40 mouse cellular contexts compared by ENCODE assay signal in genomic region chr5:150574403-150574802, GRCm38 (mm10). TPM values are rescaled to one million over a fixed set of nuclear protein-coding genes. Genes with fewer than 3 reads are reported as not detected.
DNase-seq lines count a peak whose midpoint lies in the region; ATAC-seq and TF ChIP-seq lines count a peak whose summit lies in the region.
"Had no signal": no experiment of that assay in that cellular context is flagged by ENCODE, and none has a peak within 500 bp of the region (broad histone marks: within the 10 kb centered on the region; RNA-seq: fewer than 3 reads in every experiment).

No protein-coding gene starts in this region.

- H3K9ac ChIP-seq in heart, embryonic 15.5 days, result no peak overlapping the region
- H3K9ac ChIP-seq in lung, embryonic 14.5 days, result no peak overlapping the region
- H3K9ac ChIP-seq in stomach, embryonic 16.5 days (ENCODE audit: low read length), result no peak overlapping the region
- H3K9ac ChIP-seq: heart, embryonic 13.5 days; hindbrain, embryonic 13.5 days; limb, embryonic 12.5 days; liver, embryonic 15.5 days; midbrain, embryonic 12.5 days; neural tube, embryonic 12.5 days had no signal

- intact Hi-C loops in left cerebral cortex, adult 2 months (cut with DNase I), result no loop called here

- DNase-seq in heart, adult 18-20 months, result no peak
- DNase-seq in lung, embryonic 14.5 days, result peak; percentile 82
- no peak for DNase-seq in lung, postnatal 14 days
- peak; percentile 55 for DNase-seq in NIH3T3 (ENCODE audit: low read depth)
- DNase-seq in left cerebral cortex, adult 2 months (ENCODE audit: extremely low spot score in 1 of 2, low spot score in 2 of 2), result no peak
- DNase-seq: adrenal gland, adult 8-10 months; cerebellum, adult 2 months; cerebellum, postnatal 14 days; gastrocnemius, adult 2 months; gastrocnemius, postnatal 36 days; heart, adult 2 months; heart, postnatal 4 days; kidney, adult 2 months; kidney, postnatal 10 days; right cerebral cortex, adult 18-20 months; spleen, adult 18-20 months; thymus, postnatal 14 days had no signal

- WGBS in heart, embryonic 15.5 days, result 70% methylated on average over 3 of the region's 3 CpGs
- 46% methylated on average over 3 of the region's 3 CpGs for WGBS in lung, embryonic 14.5 days
- 52% methylated on average over 3 of the region's 3 CpGs for WGBS in stomach, embryonic 16.5 days

- no peak for ATAC-seq in heart, embryonic 15.5 days (replicated peaks; ENCODE audit: insufficient number of reproducible peaks, insufficient read depth, low FRiP score, low read depth)
- ATAC-seq in lung, embryonic 14.5 days (ENCODE audit: insufficient read depth), result peak; percentile 73
- peak; percentile 65; the same call in 1 of the 2 replicates for ATAC-seq in stomach, embryonic 16.5 days (ENCODE audit: insufficient read depth, low FRiP score)
- ATAC-seq: forebrain, embryonic 16.5 days had no signal

- no peak overlapping the region for H3K4me2 ChIP-seq in heart, embryonic 15.5 days
- no peak overlapping the region for H3K4me2 ChIP-seq in lung, embryonic 14.5 days
- H3K4me2 ChIP-seq in stomach, embryonic 16.5 days (ENCODE audit: low read depth, low read length), result no peak overlapping the region
- H3K4me2 ChIP-seq: heart, embryonic 13.5 days; hindbrain, embryonic 13.5 days; limb, embryonic 12.5 days; liver, embryonic 15.5 days; midbrain, embryonic 12.5 days; neural tube, embryonic 12.5 days had no signal

- 0 out of 2 replicates have a peak, but pooled peaks cover 5% of the 10 kb centered on the region for H3K4me1 ChIP-seq in heart, embryonic 15.5 days (replicated peaks)
- H3K4me1 ChIP-seq in lung, embryonic 14.5 days (ENCODE audit: insufficient read depth), result no peaks in the 10 kb centered on the region; the same call in 1 of the 2 replicates
- H3K4me1 ChIP-seq in stomach, embryonic 16.5 days (ENCODE audit: control insufficient read depth, insufficient read depth, low read length), result peaks cover 11% of the 10 kb centered on the region; the same call in 1 of the 2 replicates
- H3K4me1 ChIP-seq: hindbrain, embryonic 13.5 days; midbrain, embryonic 12.5 days; neural tube, embryonic 12.5 days had no signal

- H3K27ac ChIP-seq in heart, embryonic 15.5 days, result 0 out of 2 replicates have a peak overlapping the region, but pooled peaks have one; percentile 13
- peak overlapping the region; percentile 37; the same call in 1 of the 2 replicates for H3K27ac ChIP-seq in lung, embryonic 14.5 days (ENCODE audit: low read depth)
- H3K27ac ChIP-seq in stomach, embryonic 16.5 days (ENCODE audit: low read length), result peak overlapping the region; percentile 38
- H3K27ac ChIP-seq in left cerebral cortex, adult 2 months, result no peak overlapping the region
- H3K27ac ChIP-seq: gastrocnemius, adult 2 months; heart, adult 2 months; heart, embryonic 13.5 days; hindbrain, embryonic 13.5 days; limb, embryonic 12.5 days; liver, embryonic 15.5 days; midbrain, embryonic 12.5 days; neural tube, embryonic 12.5 days had no signal

- no peak overlapping the region for H3K4me3 ChIP-seq in heart, embryonic 15.5 days
- H3K4me3 ChIP-seq in lung, embryonic 14.5 days (ENCODE audit: low read depth, low read length), result no peak overlapping the region
- no peak overlapping the region for H3K4me3 ChIP-seq in stomach, embryonic 16.5 days (replicated peaks; ENCODE audit: low read length)
- no peak overlapping the region for H3K4me3 ChIP-seq in left cerebral cortex, adult 2 months
- H3K4me3 ChIP-seq: erythroblast, embryonic 14.5 days; gastrocnemius, adult 2 months; heart, adult 2 months; heart, embryonic 13.5 days; hindbrain, embryonic 13.5 days; limb, embryonic 12.5 days; liver, embryonic 15.5 days; midbrain, embryonic 12.5 days; myocyte; neural tube, embryonic 12.5 days had no signal

- H3K27me3 ChIP-seq in heart, embryonic 15.5 days, result no peaks in the 10 kb centered on the region
- no peaks in the 10 kb centered on the region for H3K27me3 ChIP-seq in lung, embryonic 14.5 days (ENCODE audit: insufficient read depth, low read length)
- H3K27me3 ChIP-seq in stomach, embryonic 16.5 days (ENCODE audit: control insufficient read depth, insufficient read depth, low read length), result no peaks in the 10 kb centered on the region
- H3K27me3 ChIP-seq: CH12.LX; heart, embryonic 13.5 days; hindbrain, embryonic 13.5 days; limb, embryonic 12.5 days; liver, embryonic 15.5 days; midbrain, embryonic 12.5 days; neural tube, embryonic 12.5 days had no signal

- TF ChIP-seq CTCF in lung, embryonic 14.5 days (IDR thresholded peaks at IDR 0.05; ENCODE audit: low read depth), result no peak
- no peak for TF ChIP-seq CTCF in left cerebral cortex, adult 2 months (IDR thresholded peaks at IDR 0.05)

- peaks cover 14% of the 10 kb centered on the region for H3K36me3 ChIP-seq in heart, embryonic 15.5 days
- H3K36me3 ChIP-seq in lung, embryonic 14.5 days (ENCODE audit: insufficient read depth), result peaks cover 18% of the 10 kb centered on the region; the same call in 1 of the 2 replicates
- H3K36me3 ChIP-seq in stomach, embryonic 16.5 days (ENCODE audit: control insufficient read depth, insufficient read depth, low read length), result 0 out of 2 replicates have a peak, but pooled peaks cover 12% of the 10 kb centered on the region

- no peaks in the 10 kb centered on the region for H3K9me3 ChIP-seq in heart, embryonic 15.5 days (replicated peaks)
- H3K9me3 ChIP-seq in lung, embryonic 14.5 days (ENCODE audit: low read depth, low read length), result no peaks in the 10 kb centered on the region
- H3K9me3 ChIP-seq in stomach, embryonic 16.5 days (replicated peaks; ENCODE audit: control insufficient read depth, low read length), result no peaks in the 10 kb centered on the region
- H3K9me3 ChIP-seq: heart, embryonic 13.5 days; hindbrain, embryonic 13.5 days; limb, embryonic 12.5 days; liver, embryonic 15.5 days; midbrain, embryonic 12.5 days; neural tube, embryonic 12.5 days had no signal

RNA-seq across cellular contexts. Expression of gene N4bp2l1, which starts 22.6 kb away (rescaled TPM):
- 3.4 and 5.6 TPM in 2 replicates for polyA plus RNA-seq in heart, embryonic 15.5 days (2015; fragmentation: Nextera tagmentation; extraction: Ambion mirVana)
- 1 to 10 TPM; 1.6 to 6.0 TPM for total RNA-seq in heart, adult 18-20 months (2021)
- polyA plus RNA-seq in lung, embryonic 14.5 days (2014; fragmentation: Nextera tagmentation; extraction: Ambion mirVana), result 4.5 TPM in 2 replicates
- 6.6 and 8.3 TPM in 2 replicates for polyA plus RNA-seq in stomach, embryonic 16.5 days (2015; fragmentation: Nextera tagmentation; extraction: Ambion mirVana)
- 10 to 100 TPM; 60.5 to 63.5 TPM for total RNA-seq in left cerebral cortex, adult 2 months (2021)

RNA-seq across cellular contexts. Expression of gene Brca2, which starts 52.0 kb away (rescaled TPM):
- polyA plus RNA-seq in heart, embryonic 15.5 days (2015; fragmentation: Nextera tagmentation; extraction: Ambion mirVana), result 17.1 TPM in 2 replicates
- total RNA-seq in heart, adult 18-20 months (2021), result 1 to 10 TPM; 1.4 to 1.8 TPM
- 32.0 and 34.1 TPM in 2 replicates for polyA plus RNA-seq in lung, embryonic 14.5 days (2014; fragmentation: Nextera tagmentation; extraction: Ambion mirVana)
- 11.5 and 16.1 TPM in 2 replicates for polyA plus RNA-seq in stomach, embryonic 16.5 days (2015; fragmentation: Nextera tagmentation; extraction: Ambion mirVana)
- total RNA-seq in left cerebral cortex, adult 2 months (2021), result 10 to 100 TPM in 1 of 2 experiments, 1 to 10 TPM in 1; 8.2 to 11.2 TPM

RNA-seq across cellular contexts. Expression of gene Zar1l, which starts 56.4 kb away (rescaled TPM):
- not detected in 2 replicates for polyA plus RNA-seq in heart, embryonic 15.5 days (2015; fragmentation: Nextera tagmentation; extraction: Ambion mirVana)
- not detected for total RNA-seq in heart, adult 18-20 months (2021)
- polyA plus RNA-seq in lung, embryonic 14.5 days (2014; fragmentation: Nextera tagmentation; extraction: Ambion mirVana), result not detected in 2 replicates
- polyA plus RNA-seq in stomach, embryonic 16.5 days (2015; fragmentation: Nextera tagmentation; extraction: Ambion mirVana), result not detected in 2 replicates
- total RNA-seq in left cerebral cortex, adult 2 months (2021), result 1 to 10 TPM in 1 of 2 experiments, under 1 TPM in 1; 0.68 to 1.2 TPM
- total RNA-seq: adrenal gland, adult 8-10 months; adrenal gland, postnatal 4 days; CH12.LX; ES-E14; gastrocnemius, adult 2 months; gastrocnemius, postnatal 36 days; heart, adult 2 months; heart, postnatal 4 days; layer of hippocampus, postnatal 10 days; liver, adult 2 months; megakaryocyte, adult 5-6 weeks; midbrain, postnatal 0 days had no signal
- polyA plus RNA-seq: C2C12; cerebellum, adult 2 months; embryonic facial prominence, embryonic 14.5 days; erythroblast, embryonic 14.5 days; forebrain, embryonic 11.5 days; forebrain, embryonic 16.5 days; heart, adult 2 months; heart, embryonic 13.5 days; hindbrain, embryonic 13.5 days; kidney, adult 2 months; large intestine, adult 2 months; limb, embryonic 12.5 days; liver, adult 2 months; liver, embryonic 15.5 days; midbrain, embryonic 12.5 days; midbrain, postnatal 0 days; myocyte; neural tube, embryonic 12.5 days; urinary bladder, adult 2 months had no signal

Comparison
In these comparisons a context has a peak if more than half of its experiments do, and no peak if none do; other contexts are left out.
1. DNase-seq: peak in lung, embryonic 14.5 days (single experiment) and NIH3T3 (single experiment); none in heart, adult 18-20 months (0 of 2), lung, postnatal 14 days (single experiment) and left cerebral cortex, adult 2 months (0 of 2).